Mouse (Mus musculus): ENCODE measurements around the gene Mrpl10. TPM values are rescaled to one million over a fixed set of nuclear protein-coding genes. Genes with fewer than 3 reads are reported as not detected.

Gene Mrpl10
- polyA plus RNA-seq, 1 experiment: 77.5 TPM

DNA sequence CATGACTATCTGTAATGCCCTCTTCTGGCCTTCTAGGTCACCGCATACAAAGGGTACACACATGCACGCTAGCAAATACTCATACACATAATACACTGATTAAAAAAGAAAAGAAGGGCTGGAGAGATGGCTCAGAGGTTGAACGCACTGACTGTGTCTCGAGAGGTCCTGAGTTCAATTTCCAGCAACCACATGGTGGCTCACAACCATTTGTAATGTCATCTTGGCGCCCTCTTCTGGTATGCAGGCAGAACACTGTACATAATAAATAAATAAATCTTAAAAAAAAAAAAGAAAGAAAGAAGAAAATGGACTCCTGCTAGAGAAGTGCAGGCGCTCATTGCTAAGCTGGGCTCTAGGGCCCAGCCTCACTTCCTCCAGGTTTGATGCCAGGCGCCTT, 4.5 kb downstream of the Mrpl10 start:
- TF ChIP-seq MYOG (IDR thresholded peaks at IDR 0.05; ENCODE audit: control insufficient read depth, extremely low read depth, insufficient read length) (no peak), CTCF (IDR thresholded peaks at IDR 0.05; ENCODE audit: control insufficient read depth, insufficient read depth, insufficient read length) (no peak), MYOD1 (IDR thresholded peaks at IDR 0.05; ENCODE audit: control insufficient read depth, insufficient read length, low read depth) (no peak), MAX (IDR thresholded peaks at IDR 0.05) (no peak), FOSL1 (IDR thresholded peaks at IDR 0.05; ENCODE audit: insufficient read depth, low read length, poor library complexity, severe bottlenecking) (no peak), USF1 (IDR thresholded peaks at IDR 0.05; ENCODE audit: low read depth) (no peak), CEBPB (IDR thresholded peaks at IDR 0.05; ENCODE audit: low read depth) (no peak)
- H3ac ChIP-seq (ENCODE audit: control insufficient read depth, insufficient read length, low read depth): no peak overlapping the region
- no peaks in the 10 kb centered on the region for H3K27me3 ChIP-seq (ENCODE audit: control insufficient read depth, insufficient read depth, insufficient read length)
- peaks cover 31% of the 10 kb centered on the region for H3K79me3 ChIP-seq (ENCODE audit: low read depth)
- H3K4me3 ChIP-seq (ENCODE audit: insufficient read depth, poor library complexity, severe bottlenecking): no peak overlapping the region
- H3K79me2 ChIP-seq (ENCODE audit: control insufficient read depth, insufficient read depth): peaks cover 38% of the 10 kb centered on the region
- H3K36me3 ChIP-seq (ENCODE audit: control insufficient read depth, insufficient read depth): peaks cover 33% of the 10 kb centered on the region

- Histone ChIP-seq H3K79me3 (ENCODE audit: low read depth) (peaks cover 15% of the 10 kb centered on the region), H3ac (ENCODE audit: control insufficient read depth, insufficient read length, low read depth) (no peak overlapping the region), H3K36me3 (ENCODE audit: control insufficient read depth, insufficient read depth) (peaks cover 33% of the 10 kb centered on the region), H3K27me3 (ENCODE audit: control insufficient read depth, insufficient read depth, insufficient read length) (no peaks in the 10 kb centered on the region), H3K4me3 (ENCODE audit: insufficient read depth, poor library complexity, severe bottlenecking) (no peak overlapping the region), H3K79me2 (ENCODE audit: control insufficient read depth, insufficient read depth) (peaks cover 18% of the 10 kb centered on the region)
- no peak for TF ChIP-seq USF1 (IDR thresholded peaks at IDR 0.05; ENCODE audit: low read depth)
- no peak for TF ChIP-seq CEBPB (IDR thresholded peaks at IDR 0.05; ENCODE audit: low read depth)
- no peak for TF ChIP-seq FOSL1 (IDR thresholded peaks at IDR 0.05; ENCODE audit: insufficient read depth, low read length, poor library complexity, severe bottlenecking)
- TF ChIP-seq MAX (IDR thresholded peaks at IDR 0.05): no peak
- TF ChIP-seq CTCF (IDR thresholded peaks at IDR 0.05; ENCODE audit: control insufficient read depth, insufficient read depth, insufficient read length): no peak
- TF ChIP-seq MYOD1 (IDR thresholded peaks at IDR 0.05; ENCODE audit: control insufficient read depth, insufficient read length, low read depth): no peak
- TF ChIP-seq MYOG (IDR thresholded peaks at IDR 0.05; ENCODE audit: control insufficient read depth, extremely low read depth, insufficient read length): no peak
Measured at GRCm38 (mm10) chr11:97048090-97048650, 6.8 kb downstream of the Mrpl10 start.

- H3ac ChIP-seq (ENCODE audit: control insufficient read depth, insufficient read length, low read depth): no peak overlapping the region
- peaks cover 26% of the 10 kb centered on the region for H3K36me3 ChIP-seq (ENCODE audit: control insufficient read depth, insufficient read depth)
- peaks cover 4% of the 10 kb centered on the region for H3K79me2 ChIP-seq (ENCODE audit: control insufficient read depth, insufficient read depth)
- no peak for TF ChIP-seq MYOD1 (IDR thresholded peaks at IDR 0.05; ENCODE audit: control insufficient read depth, insufficient read length, low read depth)
- no peak for TF ChIP-seq CTCF (IDR thresholded peaks at IDR 0.05; ENCODE audit: control insufficient read depth, insufficient read depth, insufficient read length)
- no peak for TF ChIP-seq MYOG (IDR thresholded peaks at IDR 0.05; ENCODE audit: control insufficient read depth, extremely low read depth, insufficient read length)
- TF ChIP-seq FOSL1 (IDR thresholded peaks at IDR 0.05; ENCODE audit: insufficient read depth, low read length, poor library complexity, severe bottlenecking): no peak
- no peak for TF ChIP-seq MAX (IDR thresholded peaks at IDR 0.05)
- no peak for TF ChIP-seq CEBPB (IDR thresholded peaks at IDR 0.05; ENCODE audit: low read depth)
- TF ChIP-seq USF1 (IDR thresholded peaks at IDR 0.05; ENCODE audit: low read depth): no peak
- no peak overlapping the region for H3K4me3 ChIP-seq (ENCODE audit: insufficient read depth, poor library complexity, severe bottlenecking)
- peaks cover 5% of the 10 kb centered on the region for H3K79me3 ChIP-seq (ENCODE audit: low read depth)
- no peaks in the 10 kb centered on the region for H3K27me3 ChIP-seq (ENCODE audit: control insufficient read depth, insufficient read depth, insufficient read length)
Measured at GRCm38 (mm10) chr11:97049492-97050085, 8.2 kb downstream of the Mrpl10 start.

GRCm38 (mm10) chr11:97050216-97050943, 9.0 kb downstream of the Mrpl10 start, which contains the start of gene Osbpl7:
Gene Osbpl7, plus strand, starts transcription at chr11:97050628.
- Histone ChIP-seq H3K4me3 (ENCODE audit: insufficient read depth, poor library complexity, severe bottlenecking) (peak within 1 kb of the TSS; percentile 32), H3ac (ENCODE audit: control insufficient read depth, insufficient read length, low read depth) (peak within 1 kb of the TSS; percentile 83), H3K36me3 (ENCODE audit: control insufficient read depth, insufficient read depth) (peaks cover 22% of the 10 kb centered on the region), H3K79me3 (ENCODE audit: low read depth) (peaks cover 3% of the 10 kb centered on the region), H3K79me2 (ENCODE audit: control insufficient read depth, insufficient read depth) (no peaks in the 10 kb centered on the region), H3K27me3 (ENCODE audit: control insufficient read depth, insufficient read depth, insufficient read length) (no peaks in the 10 kb centered on the region)
- TF ChIP-seq USF1 (IDR thresholded peaks at IDR 0.05; ENCODE audit: low read depth) (no peak), CTCF (IDR thresholded peaks at IDR 0.05; ENCODE audit: control insufficient read depth, insufficient read depth, insufficient read length) (no peak), MYOD1 (IDR thresholded peaks at IDR 0.05; ENCODE audit: control insufficient read depth, insufficient read length, low read depth) (no peak), FOSL1 (IDR thresholded peaks at IDR 0.05; ENCODE audit: insufficient read depth, low read length, poor library complexity, severe bottlenecking) (no peak), CEBPB (IDR thresholded peaks at IDR 0.05; ENCODE audit: low read depth) (no peak), MYOG (IDR thresholded peaks at IDR 0.05; ENCODE audit: control insufficient read depth, extremely low read depth, insufficient read length) (no peak), MAX (IDR thresholded peaks at IDR 0.05) (no peak)

- peak overlapping the region; percentile 32 for H3K4me3 ChIP-seq (ENCODE audit: insufficient read depth, poor library complexity, severe bottlenecking)
- TF ChIP-seq MAX (IDR thresholded peaks at IDR 0.05): no peak
- no peak for TF ChIP-seq CEBPB (IDR thresholded peaks at IDR 0.05; ENCODE audit: low read depth)
- no peak for TF ChIP-seq FOSL1 (IDR thresholded peaks at IDR 0.05; ENCODE audit: insufficient read depth, low read length, poor library complexity, severe bottlenecking)
- no peak for TF ChIP-seq MYOD1 (IDR thresholded peaks at IDR 0.05; ENCODE audit: control insufficient read depth, insufficient read length, low read depth)
- TF ChIP-seq CTCF (IDR thresholded peaks at IDR 0.05; ENCODE audit: control insufficient read depth, insufficient read depth, insufficient read length): no peak
- TF ChIP-seq USF1 (IDR thresholded peaks at IDR 0.05; ENCODE audit: low read depth): no peak
- no peak for TF ChIP-seq MYOG (IDR thresholded peaks at IDR 0.05; ENCODE audit: control insufficient read depth, extremely low read depth, insufficient read length)
- peaks cover under 1% of the 10 kb centered on the region for H3K79me3 ChIP-seq (ENCODE audit: low read depth)
- peaks cover 18% of the 10 kb centered on the region for H3K36me3 ChIP-seq (ENCODE audit: control insufficient read depth, insufficient read depth)
- H3K79me2 ChIP-seq (ENCODE audit: control insufficient read depth, insufficient read depth): no peaks in the 10 kb centered on the region
- no peaks in the 10 kb centered on the region for H3K27me3 ChIP-seq (ENCODE audit: control insufficient read depth, insufficient read depth, insufficient read length)
- peak overlapping the region; percentile 83 for H3ac ChIP-seq (ENCODE audit: control insufficient read depth, insufficient read length, low read depth)
Measured at GRCm38 (mm10) chr11:97050944-97051586, 9.7 kb downstream of the Mrpl10 start.
